Mouse (Mus musculus): ENCODE data around the gene Parp3. TPM values are rescaled to one million over a fixed set of nuclear protein-coding genes. Genes with fewer than 3 reads are reported as not detected.
A peak's percentile ranks its signal among the peaks of the same experiment; 100 is the strongest.

Gene Parp3
- polyA plus RNA-seq, 1 experiment from 2014 or later = 1.7 TPM

GRCm38 (mm10) chr9:106430015-106430264 lies 46.8 kb downstream of the Parp3 start:
- no peaks in the 10 kb centered on the region for H3K27me3 ChIP-seq (ENCODE audit: insufficient read depth, poor library complexity, severe bottlenecking)
- H3K4me1 ChIP-seq = peaks cover 37% of the 10 kb centered on the region
- peak overlapping the region; percentile 98 for H3K27ac ChIP-seq
- H3K4me3 ChIP-seq = peak overlapping the region; percentile 97
- H3K9me3 ChIP-seq = no peaks in the 10 kb centered on the region
- WGBS = 2% methylated on average over 4 of the region's 4 CpGs
- peaks cover 42% of the 10 kb centered on the region for H3K36me3 ChIP-seq
- no peak for DNase-seq (ENCODE audit: low spot score)

GRCm38 (mm10) chr9:106429221-106430014 lies 47.3 kb downstream of the Parp3 start, which contains the start of gene Rpl29:
TSS of gene Rpl29 (plus strand) at chr9:106429454.
- H3K4me3 ChIP-seq = peak within 1 kb of the TSS; percentile 97
- under 1% methylated on average over 55 of the region's 55 CpGs for WGBS
- peaks cover 40% of the 10 kb centered on the region for H3K36me3 ChIP-seq

GRCm38 (mm10) chr9:106428719-106429220 lies 48.0 kb downstream of the Parp3 start:
- peak overlapping the region; percentile 97 for H3K4me3 ChIP-seq
- H3K9me3 ChIP-seq = no peaks in the 10 kb centered on the region
- H3K27ac ChIP-seq = peak overlapping the region; percentile 98
- peaks cover 35% of the 10 kb centered on the region for H3K36me3 ChIP-seq
- DNase-seq (ENCODE audit: low spot score) = peak; percentile 86
- WGBS = 21% methylated on average over 11 of the region's 11 CpGs
- peaks cover 33% of the 10 kb centered on the region for H3K4me1 ChIP-seq
- no peaks in the 10 kb centered on the region for H3K27me3 ChIP-seq (ENCODE audit: insufficient read depth, poor library complexity, severe bottlenecking)

More at GRCm38 (mm10) chr9:106429221-106430014, 47.3 kb downstream of the Parp3 start, which contains the start of gene Rpl29:
- Histone ChIP-seq H3K9me3 (no peaks in the 10 kb centered on the region), H3K4me1 (peaks cover 37% of the 10 kb centered on the region), H3K27me3 (ENCODE audit: insufficient read depth, poor library complexity, severe bottlenecking) (no peaks in the 10 kb centered on the region), H3K27ac (peak within 1 kb of the TSS; percentile 98)
- DNase-seq (ENCODE audit: low spot score) = peak; percentile 97

GRCm38 (mm10) chr9:106421865-106422160 lies 54.9 kb downstream of the Parp3 start:
- WGBS = under 1% methylated on average over 3 of the region's 3 CpGs

GRCm38 (mm10) chr9:106421033-106421864 lies 55.5 kb downstream of the Parp3 start:
- Histone ChIP-seq H3K27me3 (ENCODE audit: insufficient read depth, poor library complexity, severe bottlenecking) (peaks cover 21% of the 10 kb centered on the region), H3K4me1 (peaks cover 44% of the 10 kb centered on the region), H3K36me3 (no peaks in the 10 kb centered on the region), H3K27ac (peak overlapping the region; percentile 67), H3K4me3 (peak overlapping the region; percentile 22; the same call in 1 of the 2 replicates), H3K9me3 (no peaks in the 10 kb centered on the region)
- DNase-seq (ENCODE audit: low spot score) = no peak
- 11% methylated on average over 18 of the region's 18 CpGs for WGBS

More at GRCm38 (mm10) chr9:106421865-106422160, 54.9 kb downstream of the Parp3 start:
- H3K36me3 ChIP-seq = no peaks in the 10 kb centered on the region
- peaks cover 44% of the 10 kb centered on the region for H3K4me1 ChIP-seq
- peak overlapping the region; percentile 22; the same call in 1 of the 2 replicates for H3K4me3 ChIP-seq
- no peaks in the 10 kb centered on the region for H3K9me3 ChIP-seq
- peak overlapping the region; percentile 23; the same call in 1 of the 2 replicates for H3K27ac ChIP-seq
- peak; percentile 93 for DNase-seq (ENCODE audit: low spot score)
- peaks cover 21% of the 10 kb centered on the region for H3K27me3 ChIP-seq (ENCODE audit: insufficient read depth, poor library complexity, severe bottlenecking)

- DNase-seq (ENCODE audit: low spot score) = no peak
These were observed 56.1 kb downstream of the Parp3 start for GRCm38 (mm10) chr9:106420608-106421007.

More at GRCm38 (mm10) chr9:106420608-106421007, 56.1 kb downstream of the Parp3 start:
- no peaks in the 10 kb centered on the region for H3K36me3 ChIP-seq
- H3K4me3 ChIP-seq = no peak overlapping the region
- H3K27ac ChIP-seq = peak overlapping the region; percentile 67; the same call in 1 of the 2 replicates
- peaks cover 21% of the 10 kb centered on the region for H3K27me3 ChIP-seq (ENCODE audit: insufficient read depth, poor library complexity, severe bottlenecking)
- H3K4me1 ChIP-seq = peaks cover 44% of the 10 kb centered on the region
- WGBS = 8% methylated on average over 2 of the region's 2 CpGs
- H3K9me3 ChIP-seq = no peaks in the 10 kb centered on the region

Other genes starting within 250 kb of the Parp3 start
- gene Alas1, start 228.3 kb downstream of the Parp3 start, polyA plus RNA-seq (2016; fragmentation: Nextera tagmentation; extraction: Ambion mirVana) = 96.9 and 120 TPM in 2 replicates
- 36.5 and 42.3 TPM in 2 replicates for gene Poc1a, start 195.9 kb downstream of the Parp3 start, polyA plus RNA-seq (2016; fragmentation: Nextera tagmentation; extraction: Ambion mirVana)
- gene Dusp7, start 108.3 kb downstream of the Parp3 start, polyA plus RNA-seq (2016; fragmentation: Nextera tagmentation; extraction: Ambion mirVana) = 14.4 and 21.0 TPM in 2 replicates
- gene Rpl29, start 47.5 kb downstream of the Parp3 start, polyA plus RNA-seq (2016; fragmentation: Nextera tagmentation; extraction: Ambion mirVana) = 735 and 862 TPM in 2 replicates
- 31.2 and 45.1 TPM in 2 replicates for gene Acy1, start 38.6 kb downstream of the Parp3 start, polyA plus RNA-seq (2016; fragmentation: Nextera tagmentation; extraction: Ambion mirVana)
- 4.8 and 7.8 TPM in 2 replicates for gene Abhd14b, start 29.5 kb downstream of the Parp3 start, polyA plus RNA-seq (2016; fragmentation: Nextera tagmentation; extraction: Ambion mirVana)
- gene Abhd14a, start 29.3 kb downstream of the Parp3 start, polyA plus RNA-seq (2016; fragmentation: Nextera tagmentation; extraction: Ambion mirVana) = 42.0 and 46.2 TPM in 2 replicates
- 135 and 186 TPM in 2 replicates for gene Pcbp4, start 23.7 kb downstream of the Parp3 start, polyA plus RNA-seq (2016; fragmentation: Nextera tagmentation; extraction: Ambion mirVana)
- 0.14 and 0.35 TPM in 2 replicates for gene Gpr62, start 11.0 kb downstream of the Parp3 start, polyA plus RNA-seq (2016; fragmentation: Nextera tagmentation; extraction: Ambion mirVana)
- gene Rrp9, start 986 bp downstream of the Parp3 start, polyA plus RNA-seq (2016; fragmentation: Nextera tagmentation; extraction: Ambion mirVana) = 51.3 and 74.6 TPM in 2 replicates
- gene Iqcf1, start 23.0 kb upstream of the Parp3 start, polyA plus RNA-seq (2016; fragmentation: Nextera tagmentation; extraction: Ambion mirVana) = not detected in 2 replicates
- gene Iqcf5, start 37.6 kb upstream of the Parp3 start, polyA plus RNA-seq (2016; fragmentation: Nextera tagmentation; extraction: Ambion mirVana) = not detected in 2 replicates
- gene Iqcf3, start 84.7 kb upstream of the Parp3 start, polyA plus RNA-seq (2016; fragmentation: Nextera tagmentation; extraction: Ambion mirVana) = not detected in 2 replicates
- gene Iqcf4, start 94.0 kb upstream of the Parp3 start, polyA plus RNA-seq (2016; fragmentation: Nextera tagmentation; extraction: Ambion mirVana) = not detected in 2 replicates
- gene Iqcf6, start 149.6 kb upstream of the Parp3 start, polyA plus RNA-seq (2016; fragmentation: Nextera tagmentation; extraction: Ambion mirVana) = not detected in 2 replicates
- 0.21 TPM in 1 of 2 replicates, not detected in the other for gene Grm2, start 179.1 kb upstream of the Parp3 start, polyA plus RNA-seq (2016; fragmentation: Nextera tagmentation; extraction: Ambion mirVana)
- gene Tex264, start 209.0 kb upstream of the Parp3 start, polyA plus RNA-seq (2016; fragmentation: Nextera tagmentation; extraction: Ambion mirVana) = 36.7 and 38.7 TPM in 2 replicates